Mouse (Mus musculus) heart, postnatal 36 days (tissue): ENCODE results near the gene Abcf1. TPM values are rescaled to one million over a fixed set of nuclear protein-coding genes. Genes with fewer than 3 reads are reported as not detected.
"Not testable (repeated sequence)": the region's sequence is repeated elsewhere in the genome, so short reads cannot be mapped to it uniquely, and the experiment has no call there.

Experiments used
- DNase-seq, 2 experiments: peaks; one replicate each; pipeline ENCODE4 v3.0.0; 2021 to 2022
- intact Hi-C: fragments of 180-260 bp; cut with DNase I; formaldehyde crosslinking; loops from one replicate; pipeline ENCODE4 v1.15.1; 2025
- total RNA-seq, 2 experiments: library from RNA; stranded (reverse); gene quantifications; 2 replicates each; pipeline ENCODE4 v1.2.3; 2021

Abcf1 gene
- total RNA-seq, 2 experiments from 2014 or later = 69.8 to 73.4 TPM

DNA sequence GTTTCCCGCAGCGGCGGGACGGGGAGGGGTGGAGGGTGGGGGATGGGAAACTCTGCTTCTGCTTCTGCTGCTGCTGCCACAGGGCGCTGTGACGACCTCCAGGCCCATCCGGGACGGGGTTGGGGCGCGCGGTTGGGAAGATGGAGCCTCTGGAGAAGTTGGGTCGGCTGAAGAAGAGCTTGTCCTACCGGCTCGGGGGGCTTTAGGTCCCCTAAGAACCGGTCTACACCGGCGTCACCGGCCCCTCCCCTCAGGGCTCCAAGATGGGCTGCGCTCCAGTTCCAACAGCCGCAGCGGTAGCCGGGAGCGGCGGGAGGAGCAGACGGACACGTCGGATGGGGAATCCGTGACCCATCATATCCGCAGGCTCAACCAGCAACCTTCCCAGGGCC, 10.8 kb upstream of the Abcf1 start:
- intact Hi-C loops = loop anchor here (5.0 kb wide), 1 partner anchor 58 kb away; no protein-coding TSS in a partner anchor
- peak; percentile 55 to 67 for DNase-seq

DNA sequence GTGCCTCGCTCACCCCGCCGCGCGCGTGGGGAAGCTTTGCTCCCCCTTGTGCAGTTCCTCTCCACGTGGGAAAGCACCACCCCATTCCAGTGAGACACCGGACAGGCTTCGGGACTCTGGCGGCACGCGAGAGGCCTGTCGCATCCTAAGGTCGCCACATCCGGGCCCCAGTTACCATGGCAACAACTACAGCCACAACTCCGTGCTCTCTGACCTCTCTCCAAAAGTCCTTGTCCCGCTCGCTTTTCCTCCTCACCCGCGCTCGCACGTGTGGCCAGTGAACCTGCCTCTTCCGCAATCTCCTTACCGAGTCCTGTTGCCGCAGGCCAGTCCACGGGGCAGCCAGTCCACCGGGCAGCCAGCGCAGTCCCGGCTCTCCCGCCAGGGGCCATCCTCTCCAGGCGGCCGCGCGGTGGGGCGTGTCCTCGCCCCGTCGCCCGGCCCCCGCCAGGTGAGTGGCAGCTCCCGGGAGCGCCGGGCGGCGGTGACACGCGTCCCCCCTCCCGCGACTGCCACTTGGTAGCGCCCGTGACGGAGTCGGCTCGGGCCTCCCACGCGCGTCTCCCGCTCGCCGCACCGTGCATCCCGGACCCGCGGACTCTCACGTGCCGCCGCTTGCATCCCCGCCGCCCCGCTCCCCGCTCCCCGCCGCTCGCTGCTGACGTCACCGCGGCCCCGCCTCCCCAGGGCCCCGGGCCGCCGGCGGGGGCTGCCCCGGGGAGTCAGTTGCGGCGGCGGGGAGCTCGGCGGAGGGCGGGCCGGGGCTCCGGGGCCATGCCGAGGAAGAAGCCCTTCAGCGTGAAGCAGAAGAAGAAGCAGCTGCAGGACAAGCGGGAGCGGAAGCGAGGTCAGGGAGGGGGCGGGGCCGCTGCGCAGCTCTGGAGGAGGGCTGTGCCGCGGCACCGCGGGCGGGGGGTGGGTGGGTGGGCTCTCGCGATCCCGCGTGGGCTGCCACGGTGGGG, 10.1 kb upstream of the Abcf1 start, which contains the start of the genes Gnl1 and Prr3:
Gnl1 (plus strand) TSS at position 451 of the 962 bp plus-strand sequence.
Prr3 (minus strand) TSS at position 836 of the 962 bp plus-strand sequence.
- peak; percentile 87 to 97 for DNase-seq
- intact Hi-C loops = loop anchor here (5.0 kb wide), 1 partner anchor 57 kb away; no protein-coding TSS in a partner anchor

- DNase-seq = no peak
- intact Hi-C loops = loop anchor here (1.0 kb wide), 1 partner anchor 10 kb away; the partner anchor contains the start of gene Abcf1
Measured at GRCm38 (mm10) chr17:35978811-35979400, 9.3 kb upstream of the Abcf1 start.

GRCm38 (mm10) chr17:35972131-35972530, 2.6 kb upstream of the Abcf1 start:
- DNase-seq = no peak
- intact Hi-C loops = no loop called here

DNA sequence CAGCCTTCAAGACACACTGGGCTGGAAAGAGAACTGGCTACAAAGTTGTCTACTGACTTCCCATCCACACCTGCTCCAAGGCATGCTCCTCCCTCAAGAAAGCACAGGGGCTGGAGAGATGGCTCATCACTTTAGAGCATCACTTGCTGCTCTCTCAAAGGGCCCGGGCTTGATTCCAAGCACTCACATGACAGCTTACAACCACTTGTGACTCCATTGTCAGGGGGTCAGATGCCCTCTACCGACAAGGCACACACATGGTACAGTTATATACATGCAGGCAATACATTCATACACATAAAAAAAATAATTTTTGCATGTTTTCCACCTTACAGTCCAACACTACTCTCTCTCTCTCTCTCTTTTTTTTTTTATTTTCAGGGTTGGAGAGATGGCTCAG, 1.9 kb downstream of the Abcf1 start:
- no peak for DNase-seq
- intact Hi-C loops = loop anchor here (5.0 kb wide), 1 partner anchor 125 kb away; the partner anchor contains the start of gene Mdc1

- intact Hi-C loops = no loop called here
- no peak for DNase-seq
Measured at GRCm38 (mm10) chr17:35963279-35963678, 6.3 kb downstream of the Abcf1 start.

DNA sequence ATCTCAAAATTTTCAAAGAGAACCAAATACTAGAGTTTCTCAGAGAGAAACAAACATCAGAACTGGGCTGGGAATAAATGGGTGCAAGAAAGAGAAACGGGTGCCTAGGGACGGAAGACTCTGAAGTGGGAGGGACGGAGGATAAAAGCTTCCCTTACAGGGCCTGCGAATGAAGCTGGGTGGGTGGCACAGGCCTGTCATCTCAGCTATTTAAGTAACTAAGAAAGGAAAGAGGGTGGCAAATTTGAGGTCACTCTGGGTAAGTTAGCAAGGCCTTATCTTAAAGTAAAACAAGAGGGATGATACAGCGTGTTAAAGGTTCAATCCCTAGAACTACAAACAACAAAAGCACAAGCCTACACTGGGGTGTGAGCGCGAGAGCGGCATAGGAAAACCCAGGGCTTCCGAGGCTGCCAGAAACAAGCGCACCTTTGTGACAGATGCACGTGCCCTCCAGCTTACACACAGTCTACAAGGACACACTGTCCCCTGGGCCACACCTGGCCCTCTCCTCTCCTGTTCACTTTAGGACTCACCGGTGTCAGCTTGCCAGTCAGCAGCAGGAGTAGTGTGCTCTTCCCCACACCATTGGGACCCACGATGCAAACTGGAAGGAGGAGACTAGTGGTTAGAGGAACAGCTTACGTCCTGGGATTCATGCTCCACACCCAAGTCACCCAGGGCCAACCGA, 10.9 kb downstream of the Abcf1 start:
- no peak for DNase-seq
- intact Hi-C loops = no loop called here

DNA sequence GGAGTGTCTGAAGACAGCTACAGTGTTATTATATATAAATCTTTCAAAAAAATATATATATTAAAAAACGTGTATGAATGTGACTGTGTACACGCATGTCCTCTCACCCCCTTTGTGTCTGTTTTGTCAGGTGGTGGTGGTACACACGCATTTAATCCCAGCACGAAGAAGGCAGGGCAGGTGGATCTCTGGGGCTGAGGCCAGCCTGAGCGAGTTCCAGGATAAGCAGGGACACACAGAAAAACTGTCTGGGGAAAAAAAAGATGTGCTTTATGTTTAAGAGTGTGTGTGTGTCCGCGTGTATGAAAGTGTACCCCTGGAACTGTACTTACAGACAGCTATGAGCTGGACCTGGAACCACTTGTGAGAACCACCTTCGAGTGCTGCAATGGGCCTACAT, 14.9 kb downstream of the Abcf1 start:
- intact Hi-C loops = no loop called here
- DNase-seq = no peak

GRCm38 (mm10) chr17:35952559-35952958, 17.0 kb downstream of the Abcf1 start:
- DNase-seq, intact Hi-C loops: not testable (repeated sequence)

GRCm38 (mm10) chr17:35950946-35951345, 18.6 kb downstream of the Abcf1 start:
- DNase-seq, intact Hi-C loops: not testable (repeated sequence)

DNA sequence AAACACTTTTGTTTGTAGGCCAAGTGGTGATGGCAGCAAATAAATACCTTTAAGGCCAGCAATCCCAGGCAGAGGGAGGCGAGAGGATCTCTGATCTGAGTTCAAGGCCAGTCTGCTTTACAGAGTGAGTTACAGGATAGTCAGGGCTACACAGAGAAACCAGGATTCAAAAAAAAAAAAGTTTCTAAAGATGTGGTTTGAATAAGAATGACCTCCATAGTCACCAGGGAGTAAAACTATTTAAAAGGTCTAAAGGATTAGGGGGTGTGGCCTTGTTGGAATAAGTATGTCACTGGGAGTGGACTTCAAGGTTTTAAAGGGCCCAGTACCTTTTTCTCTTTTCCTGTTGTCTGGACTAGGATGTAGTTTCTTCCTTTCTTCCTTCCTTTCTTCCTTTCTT, 29.6 kb downstream of the Abcf1 start:
- intact Hi-C loops = loop anchor here (5.0 to 10.0 kb wide), 4 partner anchors 95 to 252 kb away; partner anchors contain the start of genes H2-T23 and H2-T3
- DNase-seq = no peak

- no peak for DNase-seq
- intact Hi-C loops = loop anchor here (5.0 to 10.0 kb wide), 4 partner anchors 96 to 253 kb away; partner anchors contain the start of genes H2-T23 and H2-T3
Measured at GRCm38 (mm10) chr17:35939108-35939507, 30.5 kb downstream of the Abcf1 start.

DNA sequence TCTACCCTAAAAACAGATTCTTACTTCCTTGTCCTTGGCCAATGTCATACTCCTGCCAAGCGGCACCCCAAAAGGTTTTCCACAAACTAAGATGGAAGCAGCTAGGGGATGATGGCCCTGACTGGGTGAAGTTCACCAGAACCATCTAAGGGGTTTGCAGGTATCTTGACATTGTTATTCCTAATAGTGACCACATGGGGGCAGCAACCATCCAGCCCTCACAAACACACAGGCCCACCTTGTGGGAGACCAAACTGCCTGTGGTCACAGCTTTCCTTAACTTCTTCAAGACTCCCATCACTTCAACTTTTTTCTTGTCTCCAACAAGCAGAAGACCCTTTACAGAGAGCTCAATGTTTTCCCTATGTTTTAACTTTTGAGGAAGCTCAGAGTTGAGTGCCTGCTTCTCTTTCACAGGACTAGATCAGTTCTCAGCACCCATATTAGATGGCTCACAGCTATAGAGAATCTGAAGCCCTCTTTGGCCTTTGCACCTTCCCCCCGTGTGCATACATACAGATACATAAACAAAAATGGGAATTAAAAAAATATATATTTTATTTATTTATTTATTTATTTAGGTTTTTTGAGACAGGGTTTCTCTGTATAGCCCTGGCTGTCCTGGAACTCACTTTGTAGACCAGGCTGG, 31.7 kb downstream of the Abcf1 start:
- intact Hi-C loops = loop anchor here (1.0 to 10.0 kb wide), 5 partner anchors 55 to 254 kb away; partner anchors contain the start of genes H2-T23 and H2-T3
- peak; percentile 31 to 52 for DNase-seq

- not testable (repeated sequence) for DNase-seq
- intact Hi-C loops = loop anchor here (5.0 to 10.0 kb wide), 4 partner anchors 99 to 257 kb away; partner anchors contain the start of genes H2-T23 and H2-T3
Measured at GRCm38 (mm10) chr17:35935763-35936162, 33.8 kb downstream of the Abcf1 start.

GRCm38 (mm10) chr17:35932608-35933007, 37.0 kb downstream of the Abcf1 start:
- DNase-seq = no peak
- intact Hi-C loops = loop anchor here (10.0 kb wide), 2 partner anchors 102 to 132 kb away; partner anchors contain the start of gene H2-T23

- DNase-seq = no peak
- intact Hi-C loops = loop anchor here (10.0 kb wide), 2 partner anchors 104 to 134 kb away; partner anchors contain the start of gene H2-T23
Measured at GRCm38 (mm10) chr17:35930627-35931026, 38.9 kb downstream of the Abcf1 start.

GRCm38 (mm10) chr17:35929534-35929933, 40.0 kb downstream of the Abcf1 start:
- intact Hi-C loops = no loop called here
- no peak for DNase-seq

DNA sequence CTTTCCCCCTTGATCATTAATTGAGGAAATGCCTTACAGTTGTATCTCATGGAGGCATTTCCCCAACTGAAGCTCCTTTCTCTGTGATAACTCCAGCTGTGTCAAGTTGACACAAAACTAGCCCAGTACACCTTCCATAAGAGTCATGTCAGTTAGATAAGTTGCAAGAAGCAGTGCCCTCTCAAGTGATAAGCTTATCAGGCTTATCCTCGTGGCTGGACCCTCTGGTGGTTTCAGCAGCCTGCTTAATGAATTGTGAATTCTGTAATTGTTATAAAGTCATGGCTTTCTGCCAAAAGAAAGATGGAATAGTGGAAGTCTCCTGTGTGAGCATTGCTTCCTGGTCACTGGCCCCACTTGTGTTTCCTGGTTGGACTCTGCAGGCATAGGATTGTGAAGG, 42.1 kb downstream of the Abcf1 start:
- intact Hi-C loops = no loop called here
- DNase-seq = no peak

- DNase-seq = no peak
- intact Hi-C loops = loop anchor here (5.0 kb wide), 1 partner anchor 59 kb away; the partner anchor contains the start of gene Prr3
Measured at GRCm38 (mm10) chr17:35923281-35923680, 46.3 kb downstream of the Abcf1 start.
